Mouse (Mus musculus) cerebellum, adult 18-20 months (tissue): ENCODE data around the gene Cep152.

Experiments
- DNase-seq, 2 experiments: peaks; one replicate each; pipeline ENCODE4 v3.0.0; 2021

The Cep152 gene

GRCm38 (mm10) chr2:125624127-125624685, 707 bp downstream of the Cep152 start:
- DNase-seq = no peak

- no peak for DNase-seq
Observed at GRCm38 (mm10) chr2:125623211-125623610, 1.7 kb downstream of the Cep152 start.

- no peak for DNase-seq
Observed at GRCm38 (mm10) chr2:125620213-125620907, 4.6 kb downstream of the Cep152 start.

GRCm38 (mm10) chr2:125615858-125616424, 9.0 kb downstream of the Cep152 start:
- DNase-seq = no peak

GRCm38 (mm10) chr2:125615440-125615839, 9.5 kb downstream of the Cep152 start:
- no peak for DNase-seq

- no peak for DNase-seq
Observed at GRCm38 (mm10) chr2:125606220-125606845, 18.6 kb downstream of the Cep152 start.

- no peak for DNase-seq
Observed at GRCm38 (mm10) chr2:125604646-125605045, 20.3 kb downstream of the Cep152 start.

GRCm38 (mm10) chr2:125602970-125603369, 21.9 kb downstream of the Cep152 start:
- no peak for DNase-seq

GRCm38 (mm10) chr2:125598958-125599357, 26.0 kb downstream of the Cep152 start:
- no peak for DNase-seq

GRCm38 (mm10) chr2:125598251-125598650, 26.7 kb downstream of the Cep152 start:
- DNase-seq = no peak

GRCm38 (mm10) chr2:125594786-125595185, 30.1 kb downstream of the Cep152 start:
- DNase-seq = no peak

GRCm38 (mm10) chr2:125594072-125594471, 30.8 kb downstream of the Cep152 start:
- DNase-seq = no peak

- DNase-seq = no peak
Observed at GRCm38 (mm10) chr2:125591895-125592294, 33.0 kb downstream of the Cep152 start.

GRCm38 (mm10) chr2:125589287-125589686, 35.6 kb downstream of the Cep152 start:
- DNase-seq = no peak

- DNase-seq = no peak
Observed at GRCm38 (mm10) chr2:125581081-125581480, 43.8 kb downstream of the Cep152 start.

- no peak for DNase-seq
Observed at GRCm38 (mm10) chr2:125577670-125578069, 47.2 kb downstream of the Cep152 start.

GRCm38 (mm10) chr2:125576498-125576897, 48.4 kb downstream of the Cep152 start:
- no peak for DNase-seq

GRCm38 (mm10) chr2:125575766-125576165, 49.1 kb downstream of the Cep152 start:
- no peak for DNase-seq

- no peak for DNase-seq
Observed at GRCm38 (mm10) chr2:125563884-125564283, 61.0 kb downstream of the Cep152 start.

GRCm38 (mm10) chr2:125562407-125562806, 62.5 kb downstream of the Cep152 start:
- no peak for DNase-seq

- DNase-seq = no peak
Observed at GRCm38 (mm10) chr2:125560037-125560436, 64.9 kb downstream of the Cep152 start.

GRCm38 (mm10) chr2:125558634-125559589, 66.0 kb downstream of the Cep152 start:
- DNase-seq = no peak

- no peak for DNase-seq
Observed at GRCm38 (mm10) chr2:125555830-125556229, 69.1 kb downstream of the Cep152 start.
